Mouse (Mus musculus) spleen, adult 2 months (tissue): Measurements from ENCODE around the gene Slc25a53. TPM values are rescaled to one million over a fixed set of nuclear protein-coding genes. Genes with fewer than 3 reads are reported as not detected.
"Not testable (repeated sequence)": the region's sequence is repeated elsewhere in the genome, so short reads cannot be mapped to it uniquely, and the experiment has no call there.

Experiments used
- DNase-seq, 2 experiments: peaks; one replicate each; pipeline versions ENCODE4 v3.0.0 to v3.0.0-alpha.2; 2012 to 2021; ENCODE audit warnings: low spot score in 2 of 2, low read depth in 1 of 2
- H3K27ac ChIP-seq: fragments of 200-500 bp; 2 replicates; pipeline ENCODE4 v1.5.1; 2012; ENCODE audit warnings: low read length, inconsistent platforms; ENCODE audit not compliant: insufficient read depth
- H3K27me3 ChIP-seq: fragments of 200-500 bp; 2 replicates; pipeline ENCODE4 v1.6.1; 2012; ENCODE audit warnings: mild to moderate bottlenecking, moderate library complexity, low read length, inconsistent platforms; ENCODE audit not compliant: control insufficient read depth, insufficient read depth
- H3K36me3 ChIP-seq: fragments of 200-500 bp; 2 replicates; pipeline ENCODE4 v1.6.1; 2012; ENCODE audit warnings: mild to moderate bottlenecking, low read length, inconsistent platforms; ENCODE audit not compliant: control insufficient read depth, insufficient read depth
- H3K4me1 ChIP-seq: fragments of 200-500 bp; 2 replicates; pipeline ENCODE4 v1.6.1; 2011; ENCODE audit warnings: inconsistent platforms; ENCODE audit not compliant: control insufficient read depth, insufficient read depth, insufficient read length
- H3K4me3 ChIP-seq: fragments of 200-500 bp; 2 replicates; pipeline ENCODE4 v1.5.1; 2011; ENCODE audit warnings: mild to moderate bottlenecking, inconsistent platforms; ENCODE audit not compliant: insufficient read depth, insufficient read length; ENCODE audit errors: extremely low read depth
- CTCF ChIP-seq: fragments of 200-500 bp; IDR thresholded peaks from 2 replicates; pipeline ENCODE4 v1.5.1; 2011; ENCODE audit warnings: mild to moderate bottlenecking, inconsistent platforms; ENCODE audit not compliant: insufficient read depth, insufficient read length, insufficient replicate concordance; ENCODE audit errors: extremely low read depth
- POLR2A ChIP-seq: fragments of 200-500 bp; IDR thresholded peaks from 2 replicates; pipeline ENCODE4 v1.6.1; 2011; ENCODE audit warnings: low read depth, low read length, inconsistent platforms
- WGBS: fragments of 180-500 bp; shearing (Covaris S2); methylation state at CpG from one replicate; pipeline ENCODE4 v1.1.7; 2018; 5-methylcytosine and 5-hydroxymethylcytosine counted together
- polyA plus RNA-seq: library from polyadenylated mRNA; depleted of rRNA; stranded (reverse); fragments of >200 nt; gene quantifications from 2 replicates; pipeline ENCODE4 v1.2.3, GENCODE M21; 2012; rRNA removed

The Slc25a53 gene
- polyA plus RNA-seq, 1 experiment = 29.7 TPM

- H3K27ac ChIP-seq = no peak overlapping the region
- no peaks in the 10 kb centered on the region for H3K36me3 ChIP-seq
- H3K4me3 ChIP-seq = no peak overlapping the region
- TF ChIP-seq CTCF = peak; percentile 21; the same call in 1 of the 2 replicates
- TF ChIP-seq POLR2A = no peak
- H3K4me1 ChIP-seq = no peaks in the 10 kb centered on the region
- peak in 1 of 2 experiments; percentile 5 for DNase-seq
- WGBS = 36% methylated on average over 2 of the region's 2 CpGs
- H3K27me3 ChIP-seq = no peaks in the 10 kb centered on the region
Observed at GRCm38 (mm10) chrX:136959688-136960087, 78.4 kb downstream of the Slc25a53 start.

GRCm38 (mm10) chrX:136958300-136958699 lies 79.8 kb downstream of the Slc25a53 start:
- not testable (repeated sequence) for H3K27ac ChIP-seq, H3K36me3 ChIP-seq, DNase-seq, H3K4me3 ChIP-seq, H3K4me1 ChIP-seq, H3K27me3 ChIP-seq
- 87% methylated on average over 5 of the region's 5 CpGs for WGBS

- not testable (repeated sequence) for H3K4me3 ChIP-seq, DNase-seq, H3K27me3 ChIP-seq, H3K36me3 ChIP-seq, H3K4me1 ChIP-seq, H3K27ac ChIP-seq
- 57% methylated on average over 13 of the region's 13 CpGs for WGBS
Observed at GRCm38 (mm10) chrX:136957583-136958279, 80.4 kb downstream of the Slc25a53 start.

- DNase-seq = no peak
- TF ChIP-seq CTCF (no peak), POLR2A (no peak)
- Histone ChIP-seq H3K4me1 (no peaks in the 10 kb centered on the region), H3K36me3 (no peaks in the 10 kb centered on the region), H3K4me3 (no peak overlapping the region), H3K27ac (no peak overlapping the region), H3K27me3 (no peaks in the 10 kb centered on the region)
- WGBS = 42% methylated on average over 3 of the region's 3 CpGs
Observed at GRCm38 (mm10) chrX:136937985-136938384, 100.1 kb downstream of the Slc25a53 start.

Other genes with a start within 250 kb of the Slc25a53 start
- 2.4 and 2.5 TPM in 2 replicates for gene Plp1, start 215.6 kb downstream of the Slc25a53 start, polyA plus RNA-seq
- gene Rab9b, start 169.5 kb downstream of the Slc25a53 start, polyA plus RNA-seq = not detected in 2 replicates
- gene H2bfm, start 111.0 kb downstream of the Slc25a53 start, polyA plus RNA-seq = not detected in 2 replicates
- gene Tmsb15b2, start 62.8 kb downstream of the Slc25a53 start, polyA plus RNA-seq = not detected in 2 replicates
- gene Tmsb15l, start 61.4 kb downstream of the Slc25a53 start, polyA plus RNA-seq = 0.47 and 0.58 TPM in 2 replicates
- gene Tmsb15b1, start 61.4 kb downstream of the Slc25a53 start, polyA plus RNA-seq = 0.34 and 0.41 TPM in 2 replicates
- 3.0 and 3.5 TPM in 2 replicates for gene Zcchc18, start 45.1 kb downstream of the Slc25a53 start, polyA plus RNA-seq
- 0.41 and 0.54 TPM in 2 replicates for gene Fam199x, start 11.3 kb upstream of the Slc25a53 start, polyA plus RNA-seq
- not detected in 2 replicates for gene Esx1, start 83.8 kb upstream of the Slc25a53 start, polyA plus RNA-seq